ENCODE assay signal across 9 mouse cellular contexts in the genomic region with DNA sequence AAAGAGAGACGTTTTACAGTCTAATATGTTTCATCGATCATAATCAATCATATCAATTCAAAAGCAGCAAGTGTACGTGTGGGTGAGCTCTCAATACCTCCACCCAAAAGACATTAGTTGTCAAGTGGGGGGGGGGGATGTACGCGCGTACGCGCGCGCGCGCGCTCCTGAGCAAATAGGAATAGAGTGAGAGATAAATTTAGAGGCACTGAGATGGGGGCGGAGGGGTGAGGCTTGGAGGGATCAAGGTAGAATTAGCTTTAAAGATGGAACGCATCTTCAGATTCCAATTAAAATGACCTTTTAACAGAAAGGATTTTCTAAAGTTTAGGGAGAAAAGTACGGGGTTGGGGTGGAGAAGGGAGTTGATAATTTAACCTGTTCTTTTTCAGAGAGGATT. TPM values are rescaled to one million over a fixed set of nuclear protein-coding genes. Genes with fewer than 3 reads are reported as not detected.
DNase-seq lines count a peak whose midpoint lies in the region; ATAC-seq lines count a peak whose summit lies in the region.
"Had no signal": no experiment of that assay in that cellular context is flagged by ENCODE, and none has a peak within 500 bp of the region (broad histone marks: within the 10 kb centered on the region; RNA-seq: fewer than 3 reads in every experiment).

No protein-coding gene starts in this region.

- peak overlapping the region; percentile 95 for H3K4me2 ChIP-seq in heart, embryonic 15.5 days
- peak overlapping the region; percentile 96 for H3K4me2 ChIP-seq in hindbrain, embryonic 14.5 days (replicated peaks)

- H3K4me3 ChIP-seq in heart, embryonic 15.5 days: peak overlapping the region; percentile 75
- peak overlapping the region; percentile 52 for H3K4me3 ChIP-seq in hindbrain, embryonic 14.5 days (replicated peaks; ENCODE audit: low read length)

- H3K9me3 ChIP-seq in heart, embryonic 15.5 days (replicated peaks): no peaks in the 10 kb centered on the region
- no peaks in the 10 kb centered on the region for H3K9me3 ChIP-seq in hindbrain, embryonic 14.5 days (ENCODE audit: control insufficient read depth, low read length)

- no peaks in the 10 kb centered on the region for H3K36me3 ChIP-seq in heart, embryonic 15.5 days
- no peaks in the 10 kb centered on the region for H3K36me3 ChIP-seq in hindbrain, embryonic 14.5 days (replicated peaks; ENCODE audit: control insufficient read depth, insufficient read depth)

- intact Hi-C loops in heart, postnatal 10 days (cut with DNase I): no loop called here

- no peak for DNase-seq in heart, postnatal 10 days
- peak; percentile 52 for DNase-seq in embryo, embryonic 11 days
- DNase-seq in hindbrain, embryonic 14.5 days (ENCODE audit: low spot score): no peak
- DNase-seq in neural tube, embryonic 10.5 days (ENCODE audit: extremely low spot score, low spot score): peak; percentile 48
- no peak for DNase-seq in gastrocnemius, adult 8-10 months (ENCODE audit: low spot score in 2 of 2)
- DNase-seq in Muller cell, postnatal 12 days (ENCODE audit: inconsistent ontology term): no peak

- 0 out of 2 replicates have a peak, but pooled peaks cover 2% of the 10 kb centered on the region for H3K27me3 ChIP-seq in heart, embryonic 15.5 days
- peaks cover 33% of the 10 kb centered on the region; the same call in 1 of the 2 replicates for H3K27me3 ChIP-seq in hindbrain, embryonic 14.5 days (ENCODE audit: control insufficient read depth, insufficient read depth, low read length)

- under 1% methylated on average over 16 of the region's 16 CpGs for WGBS in heart, embryonic 15.5 days
- WGBS in hindbrain, embryonic 14.5 days: 1% methylated on average over 16 of the region's 16 CpGs

- H3K4me1 ChIP-seq in heart, embryonic 15.5 days (replicated peaks): peaks cover 73% of the 10 kb centered on the region
- peaks cover 48% of the 10 kb centered on the region for H3K4me1 ChIP-seq in hindbrain, embryonic 14.5 days (replicated peaks; ENCODE audit: control insufficient read depth, insufficient read depth, low read length)

- H3K9ac ChIP-seq in heart, embryonic 15.5 days: peak overlapping the region; percentile 74
- H3K9ac ChIP-seq in hindbrain, embryonic 14.5 days: peak overlapping the region; percentile 68

- no peak for ATAC-seq in heart, embryonic 15.5 days (replicated peaks; ENCODE audit: insufficient number of reproducible peaks, insufficient read depth, low FRiP score, low read depth)
- ATAC-seq in hindbrain, embryonic 14.5 days (ENCODE audit: low FRiP score): no peak
- ATAC-seq in megakaryocyte-erythroid progenitor cell, adult 5-6 weeks (replicated peaks; ENCODE audit: low FRiP score, low TSS enrichment, poor library complexity, severe bottlenecking): no peak
- ATAC-seq: Patski had no signal

- peak overlapping the region; percentile 88 for H3K27ac ChIP-seq in heart, embryonic 15.5 days
- peak overlapping the region; percentile 76; the same call in 1 of the 2 replicates for H3K27ac ChIP-seq in hindbrain, embryonic 14.5 days

RNA-seq across cellular contexts. Expression of a gene that starts 1.6 kb away (rescaled TPM):
- polyA plus RNA-seq in heart, embryonic 15.5 days (2015; fragmentation: Nextera tagmentation; extraction: Ambion mirVana): 79.0 and 101 TPM in 2 replicates
- 100 to 1,000 TPM; 152 to 192 TPM for total RNA-seq in heart, postnatal 10 days (2021)
- polyA plus RNA-seq in hindbrain, embryonic 14.5 days (2014; fragmentation: Nextera tagmentation; extraction: Ambion mirVana): 47.5 and 54.4 TPM in 2 replicates
- total RNA-seq in gastrocnemius, adult 8-10 months (2022): 100 to 1,000 TPM; 100 to 289 (median 178) TPM
- total RNA-seq in megakaryocyte-erythroid progenitor cell, adult 5-6 weeks (2014; fragmentation: Nextera tagmentation): not detected in 2 replicates
- 0.53 TPM in 1 of 2 replicates, not detected in the other for total RNA-seq in megakaryocyte-erythroid progenitor cell, adult 5-6 weeks (2017)

RNA-seq across cellular contexts. Expression of a gene that starts 48.8 kb away (rescaled TPM):
- polyA plus RNA-seq in heart, embryonic 15.5 days (2015; fragmentation: Nextera tagmentation; extraction: Ambion mirVana): 44.4 and 85.9 TPM in 2 replicates
- total RNA-seq in heart, postnatal 10 days (2021): 1 to 10 TPM in 1 of 2 experiments, under 1 TPM in 1; 0.86 to 2.1 TPM
- 443 and 473 TPM in 2 replicates for polyA plus RNA-seq in hindbrain, embryonic 14.5 days (2014; fragmentation: Nextera tagmentation; extraction: Ambion mirVana)
- under 1 TPM in 3 of 4 experiments, not detected in 1; 0.21 to 0.53 (median 0.29) TPM for total RNA-seq in gastrocnemius, adult 8-10 months (2022)
- not detected in 2 replicates for total RNA-seq in megakaryocyte-erythroid progenitor cell, adult 5-6 weeks (2014; fragmentation: Nextera tagmentation)
- total RNA-seq in megakaryocyte-erythroid progenitor cell, adult 5-6 weeks (2017): not detected in 2 replicates

Comparison
In these comparisons a context has a peak if more than half of its experiments do, and no peak if none do; other contexts are left out.
1. DNase-seq: peak in embryo, embryonic 11 days (single experiment) and neural tube, embryonic 10.5 days (single experiment); none in heart, postnatal 10 days (0 of 2), hindbrain, embryonic 14.5 days (single experiment), gastrocnemius, adult 8-10 months (0 of 2) and Muller cell, postnatal 12 days (single experiment).
2. RNA of a gene that starts 1.6 kb away (total RNA-seq): 100 to 289 TPM in gastrocnemius, adult 8-10 months and 152 to 192 TPM in heart, postnatal 10 days; 0.53 TPM in megakaryocyte-erythroid progenitor cell, adult 5-6 weeks; every median in the first group is over 10 times any median in the second.